Mouse (Mus musculus) liver (tissue): ENCODE data around the gene Mzf1.

ENCODE experiments used
- DNase-seq: peaks from one replicate; pipeline ENCODE4 v3.0.0-alpha.2; 2020; ENCODE audit warnings: mixed read lengths

Mzf1 gene

GRCm38 (mm10) chr7:13054287-13055010, at the start of gene Mzf1:
Gene Mzf1, minus strand, starts transcription at chr7:13054764.
- DNase-seq, result peak; percentile 88

- no peak for DNase-seq
Observed at GRCm38 (mm10) chr7:13095073-13095472, 40.5 kb upstream of the Mzf1 start, which contains the start of gene Vmn1r85. Gene Vmn1r85, minus strand, starts transcription at chr7:13095173.

- DNase-seq, result no peak
Observed at GRCm38 (mm10) chr7:13072293-13072692, 17.7 kb upstream of the Mzf1 start.

- peak; percentile 26 for DNase-seq
Observed at GRCm38 (mm10) chr7:13063399-13063798, 8.8 kb upstream of the Mzf1 start.

GRCm38 (mm10) chr7:13059536-13059935, 5.0 kb upstream of the Mzf1 start:
- no peak for DNase-seq

- no peak for DNase-seq
Observed at GRCm38 (mm10) chr7:13056913-13057700, 2.5 kb upstream of the Mzf1 start.

- DNase-seq, result no peak
Observed at GRCm38 (mm10) chr7:13053961-13054286, 640 bp downstream of the Mzf1 start.

- DNase-seq, result no peak
Observed at GRCm38 (mm10) chr7:13053501-13053900, 1.1 kb downstream of the Mzf1 start.

GRCm38 (mm10) chr7:13053001-13053400, 1.6 kb downstream of the Mzf1 start:
- DNase-seq, result no peak

- DNase-seq, result peak; percentile 60
Observed at GRCm38 (mm10) chr7:13046084-13046483, 8.5 kb downstream of the Mzf1 start.

GRCm38 (mm10) chr7:13044254-13044625, 10.3 kb downstream of the Mzf1 start:
- DNase-seq, result no peak

- DNase-seq, result peak; percentile 18
Observed at GRCm38 (mm10) chr7:13043445-13044253, 10.9 kb downstream of the Mzf1 start.

GRCm38 (mm10) chr7:13043120-13043444, 11.5 kb downstream of the Mzf1 start:
- DNase-seq, result no peak

GRCm38 (mm10) chr7:13042511-13042910, 12.1 kb downstream of the Mzf1 start:
- DNase-seq, result no peak

GRCm38 (mm10) chr7:13041256-13041655, 13.3 kb downstream of the Mzf1 start:
- DNase-seq, result no peak

- no peak for DNase-seq
Observed at GRCm38 (mm10) chr7:13039181-13039580, 15.4 kb downstream of the Mzf1 start.

GRCm38 (mm10) chr7:13038621-13039169, 15.9 kb downstream of the Mzf1 start:
- DNase-seq, result peak; percentile 11

- DNase-seq, result peak; percentile 97
Observed at GRCm38 (mm10) chr7:13037901-13038555, 16.5 kb downstream of the Mzf1 start, which contains the start of gene Ube2m. Gene Ube2m, minus strand, starts transcription at chr7:13038275.

- no peak for DNase-seq
Observed at GRCm38 (mm10) chr7:13037366-13037765, 17.2 kb downstream of the Mzf1 start.

- no peak for DNase-seq
Observed at GRCm38 (mm10) chr7:13036806-13037205, 17.8 kb downstream of the Mzf1 start.

- DNase-seq, result no peak
Observed at GRCm38 (mm10) chr7:13035211-13035855, 19.2 kb downstream of the Mzf1 start.
